Mouse (Mus musculus): Measurements from ENCODE around the gene Rex1bd. TPM values are rescaled to one million over a fixed set of nuclear protein-coding genes. Genes with fewer than 3 reads are reported as not detected.
A peak's percentile ranks its signal among the peaks of the same experiment; 100 is the strongest.
"Not testable (repeated sequence)": the region's sequence is repeated elsewhere in the genome, so short reads cannot be mapped to it uniquely, and the experiment has no call there.

Rex1bd gene
- total RNA-seq, 2 experiments from 2014 or later, result 108 to 114 TPM

GRCm38 (mm10) chr8:70529741-70530161 is 23.2 kb upstream of the Rex1bd start:
- no peak for DNase-seq
- intact Hi-C loops (cut with DNase I), result no loop called here

- no peak for DNase-seq
- intact Hi-C loops (cut with DNase I), result no loop called here
Measured at GRCm38 (mm10) chr8:70529299-70529698, 22.7 kb upstream of the Rex1bd start.

- DNase-seq, result no peak
- intact Hi-C loops (cut with DNase I), result no loop called here
Measured at GRCm38 (mm10) chr8:70528182-70528797, 21.7 kb upstream of the Rex1bd start.

GRCm38 (mm10) chr8:70527512-70528181 is 21.1 kb upstream of the Rex1bd start, which contains the start of the genes Fkbp8 and Kxd1:
TSS of gene Fkbp8 (plus strand) at chr8:70527724.
TSS of gene Kxd1 (minus strand) at chr8:70527956.
- DNase-seq, result peak; percentile 99
- intact Hi-C loops (cut with DNase I), result no loop called here

- no peak for DNase-seq
- intact Hi-C loops (cut with DNase I), result no loop called here
Measured at GRCm38 (mm10) chr8:70527111-70527511, 20.6 kb upstream of the Rex1bd start.

GRCm38 (mm10) chr8:70522592-70523403 is 16.2 kb upstream of the Rex1bd start:
- peak; percentile 97 for DNase-seq
- intact Hi-C loops (cut with DNase I), result loop anchor here (5.0 kb wide), 1 partner anchor 65 kb away; no protein-coding TSS in a partner anchor

- intact Hi-C loops (cut with DNase I), result loop anchor here (5.0 kb wide), 1 partner anchor 68 kb away; no protein-coding TSS in a partner anchor
- DNase-seq, result no peak
Measured at GRCm38 (mm10) chr8:70519606-70520005, 13.1 kb upstream of the Rex1bd start.

- no peak for DNase-seq
- intact Hi-C loops (cut with DNase I), result no loop called here
Measured at GRCm38 (mm10) chr8:70519043-70519442, 12.5 kb upstream of the Rex1bd start.

GRCm38 (mm10) chr8:70517940-70518643 is 11.5 kb upstream of the Rex1bd start:
- no peak for DNase-seq
- intact Hi-C loops (cut with DNase I), result no loop called here

GRCm38 (mm10) chr8:70513441-70513840 is 6.9 kb upstream of the Rex1bd start:
- no peak for DNase-seq
- intact Hi-C loops (cut with DNase I), result no loop called here

GRCm38 (mm10) chr8:70512253-70512903 is 5.8 kb upstream of the Rex1bd start:
- no peak for DNase-seq
- intact Hi-C loops (cut with DNase I), result no loop called here

- no peak for DNase-seq
Measured at GRCm38 (mm10) chr8:70511770-70512169, 5.2 kb upstream of the Rex1bd start.

GRCm38 (mm10) chr8:70511174-70511573 is 4.6 kb upstream of the Rex1bd start:
- DNase-seq; intact Hi-C loops (cut with DNase I): not testable (repeated sequence)

More at GRCm38 (mm10) chr8:70511770-70512169, 5.2 kb upstream of the Rex1bd start:
- intact Hi-C loops (cut with DNase I), result no loop called here

GRCm38 (mm10) chr8:70510228-70510915 is 3.8 kb upstream of the Rex1bd start, which contains the start of gene Uba52:
TSS of gene Uba52 (minus strand) at chr8:70510801.
- peak; percentile 98 for DNase-seq
- intact Hi-C loops (cut with DNase I), result no loop called here

GRCm38 (mm10) chr8:70509281-70509952 is 2.9 kb upstream of the Rex1bd start:
- no peak for DNase-seq
- intact Hi-C loops (cut with DNase I), result loop anchor here (10.0 kb wide), 1 partner anchor 95 kb away; no protein-coding TSS in a partner anchor

- intact Hi-C loops (cut with DNase I), result loop anchor here (10.0 kb wide), 1 partner anchor 92 kb away; no protein-coding TSS in a partner anchor
- DNase-seq, result no peak
Measured at GRCm38 (mm10) chr8:70507027-70507393, 458 bp upstream of the Rex1bd start.

- intact Hi-C loops (cut with DNase I), result loop anchor here (2.0 to 10.0 kb wide), 2 partner anchors 91 to 163 kb away; no protein-coding TSS in a partner anchor
- DNase-seq, result no peak
Measured at GRCm38 (mm10) chr8:70505698-70506327, 739 bp downstream of the Rex1bd start.

- peak; percentile 86 to 94 for DNase-seq
- intact Hi-C loops (cut with DNase I), result loop anchor here (2.0 to 10.0 kb wide), 2 partner anchors 90 to 162 kb away; no protein-coding TSS in a partner anchor
Measured at GRCm38 (mm10) chr8:70504851-70505250, 1.7 kb downstream of the Rex1bd start.
